Mouse (Mus musculus) heart, postnatal 10 days (tissue): ENCODE measurements at regions not wholly inside any gene's neighbourhood (a gene's known extent, or its start where the extent isn't known, plus 50 kb on each side); places are given as distances from the start of the nearest gene placed in this dataset.

ENCODE experiments used
- DNase-seq, 2 experiments: peaks; one replicate each; pipeline ENCODE4 v3.0.0; 2021
- intact Hi-C: fragments of 180-260 bp; cut with DNase I; formaldehyde crosslinking; loops from one replicate; pipeline ENCODE4 v1.15.1; 2025

GRCm38 (mm10) chr13:119117906-119118305 is 310.5 kb upstream of the Paip1 start:
- intact Hi-C loops: no loop called here
- no peak for DNase-seq

- intact Hi-C loops: no loop called here
- DNase-seq: no peak
Measured at GRCm38 (mm10) chr13:119118382-119118781, 310.0 kb upstream of the Paip1 start.

- intact Hi-C loops: no loop called here
- DNase-seq: no peak
Measured at GRCm38 (mm10) chr13:119140436-119140835, 288.0 kb upstream of the Paip1 start.

GRCm38 (mm10) chr13:119143351-119143750 is 285.1 kb upstream of the Paip1 start:
- intact Hi-C loops: no loop called here
- no peak for DNase-seq

- no peak for DNase-seq
- intact Hi-C loops: no loop called here
Measured at GRCm38 (mm10) chr13:119145713-119146112, 282.7 kb upstream of the Paip1 start.

- no peak for DNase-seq
- intact Hi-C loops: no loop called here
Measured at GRCm38 (mm10) chr13:119147701-119148100, 280.7 kb upstream of the Paip1 start.

GRCm38 (mm10) chr13:119149141-119149540 is 279.3 kb upstream of the Paip1 start:
- intact Hi-C loops: no loop called here
- no peak for DNase-seq

- intact Hi-C loops: loop anchor here (1.0 kb wide), 1 partner anchor 93 kb away; no protein-coding TSS in a partner anchor
- no peak for DNase-seq
Measured at GRCm38 (mm10) chr13:119150847-119151548, 277.4 kb upstream of the Paip1 start.

- DNase-seq: peak; percentile 15 to 31
Measured at GRCm38 (mm10) chr13:119177753-119178152, 250.6 kb upstream of the Paip1 start.

GRCm38 (mm10) chr13:119178212-119178611 is 250.2 kb upstream of the Paip1 start:
- intact Hi-C loops: no loop called here
- no peak for DNase-seq

More at GRCm38 (mm10) chr13:119177753-119178152, 250.6 kb upstream of the Paip1 start:
- intact Hi-C loops: no loop called here

- no peak for DNase-seq
- intact Hi-C loops: no loop called here
Measured at GRCm38 (mm10) chr13:119179157-119179920, 249.1 kb upstream of the Paip1 start.

- intact Hi-C loops: no loop called here
- DNase-seq: no peak
Measured at GRCm38 (mm10) chr13:119184322-119184877, 244.0 kb upstream of the Paip1 start.

- no peak for DNase-seq
- intact Hi-C loops: no loop called here
Measured at GRCm38 (mm10) chr13:119185567-119186143, 242.7 kb upstream of the Paip1 start.

GRCm38 (mm10) chr13:119231556-119231955 is 196.8 kb upstream of the Paip1 start:
- DNase-seq: no peak
- intact Hi-C loops: no loop called here

- DNase-seq: no peak
- intact Hi-C loops: no loop called here
Measured at GRCm38 (mm10) chr13:119232100-119233029, 196.0 kb upstream of the Paip1 start.

- no peak for DNase-seq
- intact Hi-C loops: no loop called here
Measured at GRCm38 (mm10) chr13:119233030-119233385, 195.4 kb upstream of the Paip1 start.

- no peak for DNase-seq
- intact Hi-C loops: no loop called here
Measured at GRCm38 (mm10) chr13:119233869-119234268, 194.5 kb upstream of the Paip1 start.

- DNase-seq: no peak
Measured at GRCm38 (mm10) chr13:119242358-119242757, 186.0 kb upstream of the Paip1 start.

GRCm38 (mm10) chr13:119247101-119247500 is 181.3 kb upstream of the Paip1 start:
- intact Hi-C loops: no loop called here

More at GRCm38 (mm10) chr13:119242358-119242757, 186.0 kb upstream of the Paip1 start:
- intact Hi-C loops: no loop called here

GRCm38 (mm10) chr13:119252006-119252405 is 176.4 kb upstream of the Paip1 start:
- DNase-seq: no peak
- intact Hi-C loops: no loop called here

More at GRCm38 (mm10) chr13:119247101-119247500, 181.3 kb upstream of the Paip1 start:
- no peak for DNase-seq
